Mouse (Mus musculus) CD4-positive, CD25-positive, alpha-beta regulatory T cell, adult 4 months (primary cell): ENCODE measurements around the gene Srrm2. TPM values are rescaled to one million over a fixed set of nuclear protein-coding genes. Genes with fewer than 3 reads are reported as not detected.
"Not testable (repeated sequence)": the region's sequence is repeated elsewhere in the genome, so short reads cannot be mapped to it uniquely, and the experiment has no call there.

ENCODE experiments used
- ATAC-seq: one replicate; pipeline ENCODE4 v1.8.0; 2017
- polyA plus RNA-seq, 2 experiments: library from polyadenylated mRNA; unstranded; fragments of 100-300 nt; shearing (Covaris generic); gene quantifications; one replicate each; pipeline ENCODE4 v1.2.1; 2017

The Srrm2 gene
- polyA plus RNA-seq, 2 experiments from 2014 or later = 289 to 316 TPM

DNA sequence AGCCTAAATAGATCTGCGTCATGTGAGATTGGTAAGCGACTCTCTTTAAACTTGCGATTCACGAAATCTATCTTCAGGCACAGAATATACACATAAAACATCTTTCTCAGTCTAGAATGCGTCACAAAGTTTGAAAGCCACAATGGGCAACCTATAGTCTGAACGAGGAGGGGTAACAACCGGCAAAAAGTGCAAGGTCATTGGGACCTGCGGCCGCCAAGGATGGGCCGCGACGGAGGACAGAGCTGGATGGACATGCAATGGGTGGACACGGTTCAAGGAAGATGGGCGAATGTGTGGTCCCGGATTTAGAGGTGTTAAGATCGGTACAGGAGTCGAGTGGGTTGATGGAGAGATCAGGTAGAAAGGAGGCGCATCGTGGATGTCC, 19.4 kb upstream of the Srrm2 start:
- ATAC-seq = peak; percentile 2

DNA sequence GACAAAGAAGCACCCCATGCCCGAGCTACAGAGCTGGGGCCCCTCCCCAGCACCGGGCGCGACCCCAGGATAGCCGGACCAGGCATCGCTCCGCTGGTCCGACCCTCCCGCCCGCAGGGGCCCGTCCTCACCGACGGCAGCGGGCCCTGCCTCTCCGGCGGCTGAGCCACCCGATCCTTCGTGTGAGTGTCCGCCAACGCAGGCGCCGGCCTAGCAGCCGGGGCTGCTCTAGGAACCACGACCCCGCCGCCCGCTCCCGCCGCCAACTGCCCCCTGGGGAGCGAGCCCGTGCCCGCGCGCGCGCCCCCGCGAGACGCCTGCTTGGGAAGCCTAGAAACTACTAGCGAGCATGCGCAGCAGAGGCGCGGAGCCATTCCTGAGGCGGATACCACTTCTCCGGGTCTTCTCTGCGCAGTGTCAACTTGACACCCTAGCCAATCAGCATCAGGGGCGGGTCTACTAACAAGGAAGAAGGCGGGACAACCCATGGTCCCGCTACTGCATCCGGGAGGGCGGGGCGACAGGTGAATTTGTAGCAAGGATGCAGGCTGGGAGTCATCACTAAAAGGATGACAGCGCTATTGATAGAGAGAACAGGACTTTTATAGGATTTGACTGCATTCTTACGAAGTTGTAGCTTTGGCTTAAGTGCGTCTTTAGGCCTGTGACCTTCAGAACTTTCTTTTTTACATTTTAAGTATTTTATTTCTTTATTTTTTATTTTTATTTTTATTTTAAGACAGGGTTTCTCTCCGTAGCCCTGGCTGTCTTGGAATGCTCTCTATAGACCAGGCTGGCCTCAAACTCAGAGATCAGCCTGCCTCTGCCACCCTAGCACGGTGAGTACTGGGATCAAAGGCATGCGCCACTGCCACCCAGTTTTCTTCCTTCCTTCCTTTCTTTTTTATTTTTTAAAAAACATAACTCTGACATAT, 18.8 kb upstream of the Srrm2 start, which contains the start of gene Flywch1:
Gene Flywch1, minus strand, starts transcription at position 319 of the 935 bp plus-strand sequence.
- ATAC-seq = peak; percentile 95

DNA sequence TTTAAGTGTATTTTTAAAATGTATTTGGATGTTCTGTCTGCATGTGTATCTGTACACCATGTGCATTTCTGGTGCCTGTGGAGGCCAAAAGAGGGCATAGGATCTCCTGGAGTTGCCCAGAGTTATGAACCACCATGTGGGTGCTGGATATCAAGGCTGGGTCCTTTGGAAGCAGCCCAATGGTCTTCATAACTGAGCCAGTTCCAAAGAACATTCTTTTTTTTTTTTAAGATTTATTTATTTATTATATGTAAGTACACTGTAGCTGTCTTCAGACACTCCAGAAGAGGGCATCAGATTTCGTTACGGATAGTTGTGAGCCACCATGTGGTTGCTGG, 18.1 kb upstream of the Srrm2 start:
- not testable (repeated sequence) for ATAC-seq

DNA sequence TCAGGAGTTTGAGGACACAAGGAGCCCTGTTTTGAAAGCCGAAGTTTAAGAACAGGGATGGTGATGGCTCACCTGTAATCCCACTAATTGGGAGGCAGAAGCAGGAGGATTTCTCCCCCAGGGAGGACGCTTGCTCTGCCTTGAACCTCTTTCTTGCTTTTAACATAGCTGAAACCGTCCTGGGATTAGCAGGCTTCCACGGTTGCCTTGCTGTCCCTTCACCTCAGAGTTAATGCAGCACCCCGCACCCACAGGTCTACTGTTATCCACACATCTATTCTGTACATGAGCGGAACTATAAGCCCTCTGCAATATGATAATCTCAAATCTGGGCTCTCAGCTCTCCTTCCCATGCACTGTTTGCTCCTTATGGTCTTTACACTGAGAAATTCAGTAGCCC, 16.7 kb upstream of the Srrm2 start:
- no peak for ATAC-seq

DNA sequence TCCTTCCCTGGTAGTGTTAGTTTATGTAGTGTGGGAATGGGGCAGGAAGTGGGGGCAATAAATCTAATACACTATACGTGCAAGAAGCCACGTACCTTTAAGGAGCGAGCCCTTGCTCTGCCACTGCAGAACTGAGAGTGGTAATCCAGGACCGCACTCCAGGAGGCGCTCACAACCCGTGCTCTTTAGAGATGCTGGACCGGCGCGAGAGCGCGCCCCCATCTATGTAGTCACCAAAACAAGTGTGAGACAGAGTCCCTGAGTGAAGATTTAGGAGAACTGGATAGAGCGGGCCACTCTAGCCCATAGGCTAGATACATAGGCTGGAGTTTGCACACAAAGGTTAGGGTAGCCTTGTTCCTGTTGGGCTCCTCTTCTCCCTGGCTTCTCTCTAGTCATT, 16.2 kb upstream of the Srrm2 start:
- ATAC-seq = peak; percentile 65

DNA sequence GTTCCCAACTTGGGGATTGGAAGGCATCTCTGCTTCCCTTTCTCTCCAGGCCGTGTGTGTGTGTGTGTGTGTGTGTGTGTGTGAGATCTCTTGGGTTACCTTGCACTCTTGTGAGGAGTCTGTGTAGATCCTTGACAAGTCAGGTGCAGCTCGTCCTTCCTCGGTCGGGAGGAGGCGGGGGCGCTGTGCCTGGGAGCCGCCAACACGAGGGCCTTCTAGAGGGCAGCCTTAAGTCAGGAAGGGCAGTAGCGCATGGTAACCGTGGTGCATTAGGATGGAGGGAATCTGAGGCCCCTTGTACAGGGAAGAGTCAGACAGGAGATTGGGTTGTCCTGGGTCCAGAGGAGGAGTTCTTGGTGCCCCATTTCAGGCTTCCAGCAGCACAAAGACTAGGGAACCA, 14.1 kb upstream of the Srrm2 start:
- ATAC-seq = no peak

DNA sequence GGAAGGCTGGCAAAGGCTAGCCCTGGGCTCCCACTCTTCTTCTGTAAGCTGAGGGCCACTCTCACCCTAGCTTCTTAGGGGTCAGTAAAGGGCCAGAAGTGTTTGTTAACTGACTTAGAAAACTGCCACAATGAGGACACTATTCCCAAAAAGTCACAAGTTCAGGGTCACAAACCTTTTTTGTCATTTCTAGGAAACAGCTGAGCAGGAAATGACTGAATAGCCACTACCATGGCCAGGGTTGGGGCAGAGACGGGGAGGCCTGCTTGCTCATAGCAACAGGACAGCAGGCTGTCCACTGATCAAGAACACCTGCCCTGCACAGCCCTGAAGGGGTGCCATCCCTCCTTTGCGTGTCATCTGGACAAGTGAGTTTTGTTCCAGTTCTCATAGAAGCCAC, 13.2 kb upstream of the Srrm2 start:
- no peak for ATAC-seq

DNA sequence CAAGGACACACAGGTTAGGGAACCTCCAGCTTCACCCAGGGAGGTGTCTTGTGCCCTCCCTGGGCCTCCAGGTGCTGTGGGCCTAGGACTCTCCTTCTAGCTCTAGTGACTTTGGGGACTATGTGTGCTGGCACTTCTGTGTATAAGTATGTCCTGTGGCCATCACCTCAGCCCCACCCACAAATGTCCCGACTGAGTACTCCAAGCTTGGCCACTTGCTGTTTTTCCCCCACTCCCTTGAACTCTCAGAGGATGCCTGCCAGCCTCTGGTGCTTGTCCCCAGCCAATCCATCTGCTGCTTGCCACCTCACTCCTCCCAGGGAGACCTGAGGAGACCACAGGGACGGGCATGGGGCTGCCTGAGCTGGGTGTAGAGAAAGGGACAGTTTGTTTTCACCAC, 11.9 kb upstream of the Srrm2 start:
- ATAC-seq = no peak

DNA sequence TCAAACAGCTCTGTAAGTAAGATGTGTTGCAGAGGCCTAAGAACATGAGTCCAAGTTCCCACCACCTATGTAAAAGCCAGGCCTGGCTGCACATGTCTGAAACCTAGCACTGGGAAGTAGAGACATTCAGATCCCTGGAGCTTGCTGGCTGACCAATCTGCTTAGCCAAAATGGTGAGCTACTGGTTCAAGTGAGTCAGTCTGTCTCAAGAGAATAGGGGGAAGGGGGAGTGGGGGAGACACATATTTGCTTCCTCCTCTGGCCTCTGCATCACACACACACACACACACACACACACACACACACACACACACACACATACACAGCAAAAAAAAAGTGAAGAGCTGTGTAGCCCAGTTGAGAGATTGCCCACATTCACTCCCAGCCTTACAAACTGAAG, 7.0 kb upstream of the Srrm2 start:
- ATAC-seq = no peak

DNA sequence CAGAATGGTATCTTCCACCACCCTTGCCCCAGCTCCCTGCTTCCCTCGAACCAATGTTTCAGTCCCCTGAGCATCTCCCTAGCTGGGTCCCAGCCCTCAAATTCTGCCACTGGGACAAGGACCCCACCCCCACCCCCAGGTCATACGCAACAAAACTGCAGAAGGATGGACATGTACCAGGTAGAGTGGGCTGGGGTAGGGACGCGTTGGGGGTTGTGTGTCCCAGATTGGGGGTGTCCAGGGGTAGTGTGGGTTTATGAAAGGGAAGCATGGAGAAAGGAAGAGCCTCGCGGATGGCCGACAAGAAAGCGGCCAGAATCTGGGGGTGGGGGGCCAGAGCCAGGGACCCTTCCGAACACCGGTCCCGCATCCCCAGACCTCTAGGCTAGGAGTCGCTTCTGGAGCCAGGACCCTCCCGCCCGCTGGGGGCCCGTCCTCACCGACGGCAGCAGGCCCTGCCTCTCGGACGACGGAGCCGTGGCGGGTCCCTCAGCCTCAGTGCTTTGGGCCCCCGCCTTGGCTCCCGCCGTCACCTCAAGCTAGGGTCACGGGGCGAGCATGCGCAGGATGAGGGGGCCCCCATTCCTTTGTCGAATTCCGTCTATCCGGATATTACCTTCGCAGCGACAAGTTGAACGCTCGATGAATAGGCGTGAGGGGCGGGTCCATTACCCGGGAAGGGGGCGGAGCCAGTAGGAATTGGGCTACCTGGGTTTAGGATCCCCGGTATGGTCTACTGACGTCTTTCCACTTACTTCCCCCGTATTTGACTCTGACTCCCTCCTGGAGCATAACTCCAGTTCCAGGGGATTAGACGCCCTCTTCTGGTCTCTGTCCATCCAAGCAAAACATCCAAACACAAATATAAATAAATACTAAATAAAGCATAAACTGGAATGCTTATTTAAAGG, 4.5 kb upstream of the Srrm2 start, which contains the start of gene Flywch2:
Gene Flywch2, minus strand, starts transcription at position 521 of the 911 bp plus-strand sequence.
- peak; percentile 83 for ATAC-seq

DNA sequence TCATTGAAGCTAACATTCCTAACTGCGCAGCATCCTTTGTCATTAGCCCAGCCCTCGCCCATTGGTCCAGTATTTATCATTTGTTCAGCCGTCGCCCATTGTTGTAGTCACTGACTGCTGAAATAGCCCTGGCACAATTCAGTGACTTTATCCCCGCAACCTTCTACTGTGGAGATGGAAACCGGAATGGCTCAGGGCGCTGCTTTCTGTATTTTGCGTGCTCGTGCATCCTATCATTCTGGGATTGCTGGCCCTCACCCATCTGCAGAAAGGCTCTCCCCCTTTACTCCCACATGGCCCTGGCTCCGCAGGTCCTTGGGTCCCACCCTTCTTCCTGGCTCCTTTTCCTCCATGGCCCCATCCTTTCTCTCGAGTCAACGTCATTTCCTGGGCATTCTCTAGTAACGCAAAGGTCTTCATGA, 3.8 kb upstream of the Srrm2 start:
- no peak for ATAC-seq

DNA sequence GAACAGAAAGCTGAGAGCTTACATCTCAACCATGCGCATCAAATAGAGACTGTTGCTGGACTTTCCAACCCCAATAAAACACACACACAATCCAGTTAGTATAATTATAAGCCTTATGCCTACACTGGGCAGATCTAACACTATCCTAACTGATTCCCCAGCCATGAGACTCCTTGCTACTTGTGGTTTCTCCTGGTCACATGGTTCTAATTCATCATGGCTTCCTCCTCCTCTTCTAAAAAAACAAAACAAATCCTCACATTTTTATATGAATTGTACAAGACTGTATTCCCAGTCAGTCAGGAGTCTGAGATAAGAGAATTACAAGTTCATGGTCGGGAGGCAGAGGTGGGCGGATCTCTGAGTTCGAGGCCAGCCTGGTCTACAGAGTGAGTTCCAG, 1.4 kb upstream of the Srrm2 start:
- ATAC-seq = no peak

DNA sequence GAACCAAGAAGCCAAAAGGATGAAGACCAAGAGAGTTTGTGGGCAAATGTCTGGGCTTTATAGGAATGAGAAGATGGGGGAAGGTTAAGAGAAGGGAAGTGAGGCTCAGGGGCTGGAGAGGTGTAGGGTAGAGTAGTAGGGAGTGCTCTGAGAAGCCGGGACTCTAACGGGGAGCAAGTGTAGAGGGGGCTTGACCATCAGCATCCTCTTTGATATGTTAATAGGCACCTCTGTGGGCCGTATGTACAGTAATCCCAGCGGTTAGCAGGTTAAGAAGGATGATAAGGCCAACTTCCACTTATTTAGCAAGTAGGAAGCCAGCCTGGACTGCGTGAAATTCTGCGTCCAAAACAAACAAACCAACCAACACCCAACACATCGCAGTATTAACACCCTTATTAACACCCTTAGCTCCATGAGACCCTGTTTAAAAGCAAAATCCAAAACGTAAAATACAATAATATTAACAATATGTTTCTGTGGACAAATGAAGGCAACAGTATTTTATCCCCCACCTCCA, 523 bp upstream of the Srrm2 start:
- ATAC-seq = no peak

DNA sequence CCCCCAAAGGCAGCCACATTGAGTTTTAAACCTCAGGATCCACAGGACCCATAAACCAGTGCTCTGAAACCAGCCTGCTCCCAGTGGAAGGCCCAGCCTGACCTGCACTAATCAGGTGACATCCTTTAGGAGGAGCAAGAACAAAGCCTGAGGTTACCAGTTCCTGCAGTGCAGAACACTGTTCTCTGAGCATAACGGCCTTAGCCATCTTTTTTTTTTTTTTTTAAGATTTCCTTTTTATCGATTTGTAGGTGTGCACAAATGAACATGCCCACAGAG, 686 bp downstream of the Srrm2 start:
- peak; percentile 60 for ATAC-seq

DNA sequence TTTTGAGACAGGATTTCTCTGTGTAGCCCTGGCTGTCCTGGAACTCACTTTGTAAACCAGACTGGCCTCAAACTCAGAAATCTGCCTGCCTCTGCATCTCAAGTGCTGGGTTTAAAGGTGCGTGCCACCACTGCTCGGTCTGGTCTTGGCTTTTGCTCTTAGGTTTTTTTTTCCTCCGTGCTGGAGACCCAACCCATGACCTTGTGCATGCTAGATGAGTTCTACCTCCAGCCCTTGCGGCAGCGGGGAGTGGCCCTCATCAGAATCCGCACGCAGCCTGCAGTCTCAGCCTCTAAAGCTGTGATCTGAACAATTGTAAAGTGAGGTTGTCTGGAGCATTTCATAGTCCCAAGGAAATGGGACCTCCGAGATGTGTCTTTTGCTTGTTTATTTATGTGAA, 5.0 kb downstream of the Srrm2 start:
- ATAC-seq = no peak

DNA sequence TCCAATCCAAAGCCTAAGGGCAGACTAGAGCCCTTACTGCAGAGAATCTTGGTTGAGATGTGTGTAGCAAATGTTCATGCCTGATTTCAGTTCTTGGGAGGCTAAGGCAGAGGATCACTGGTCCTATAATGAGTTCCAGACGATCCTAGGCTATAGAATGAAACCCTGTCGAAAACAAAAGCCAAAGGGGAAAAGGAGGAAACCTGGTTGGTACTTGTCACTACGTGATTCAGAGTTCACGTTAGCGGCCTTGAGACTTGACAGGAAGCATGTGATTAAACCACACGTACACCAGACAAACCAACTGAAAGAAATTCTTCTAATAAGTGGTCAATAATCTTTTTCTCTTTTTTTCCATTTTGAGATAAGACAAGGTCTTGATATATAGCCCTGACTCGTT, 7.0 kb downstream of the Srrm2 start:
- ATAC-seq = peak; percentile 91

DNA sequence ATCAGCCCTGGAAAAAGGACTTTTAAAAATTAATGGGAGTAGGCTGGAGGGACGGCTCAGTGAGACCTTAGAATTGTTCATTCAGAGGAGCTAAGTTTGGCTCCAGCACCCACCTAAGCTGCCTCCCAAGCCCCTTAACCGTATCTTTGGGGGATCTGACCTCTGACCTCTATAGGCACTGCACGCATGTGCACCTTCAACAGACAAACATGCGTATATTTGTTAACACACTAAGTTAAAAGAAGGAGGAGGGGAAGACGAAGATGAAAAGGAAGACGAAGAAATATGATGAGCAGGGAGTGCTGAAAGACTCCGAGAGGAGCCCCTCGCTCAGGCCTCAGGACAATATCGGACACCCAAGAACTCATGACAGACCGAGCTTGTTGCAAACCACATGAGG, 11.3 kb downstream of the Srrm2 start:
- ATAC-seq = no peak

DNA sequence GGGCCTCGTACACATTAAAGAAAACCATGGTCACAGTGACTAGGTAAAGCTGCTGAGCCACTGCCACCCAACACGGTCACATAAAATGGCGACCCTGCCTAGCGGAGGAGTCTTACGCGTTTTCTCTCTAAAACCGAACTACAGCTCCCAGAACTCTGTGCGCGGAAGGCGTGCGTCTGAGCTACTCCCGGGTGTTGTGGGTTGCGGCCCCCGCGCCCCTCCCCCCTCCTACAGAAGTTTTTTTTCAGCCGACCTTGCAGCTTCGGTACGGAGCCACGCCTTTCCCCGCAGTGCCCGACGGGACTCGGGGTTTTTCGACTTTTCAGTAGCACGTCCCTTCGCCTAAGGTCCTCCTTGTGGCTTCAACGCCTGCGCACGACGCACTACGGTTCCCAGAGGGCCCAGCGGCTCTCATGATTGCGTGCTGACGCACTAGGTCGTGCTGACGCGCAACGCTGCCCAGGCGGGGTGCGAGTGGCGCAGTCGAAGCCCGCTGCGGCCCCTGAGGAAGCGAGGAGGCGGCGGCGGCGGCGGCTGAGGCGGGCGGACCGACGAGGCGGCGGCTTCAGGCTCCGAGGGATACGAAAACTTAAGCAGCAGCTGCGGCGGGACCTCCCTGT, 12.5 kb downstream of the Srrm2 start:
- peak; percentile 88 for ATAC-seq

DNA sequence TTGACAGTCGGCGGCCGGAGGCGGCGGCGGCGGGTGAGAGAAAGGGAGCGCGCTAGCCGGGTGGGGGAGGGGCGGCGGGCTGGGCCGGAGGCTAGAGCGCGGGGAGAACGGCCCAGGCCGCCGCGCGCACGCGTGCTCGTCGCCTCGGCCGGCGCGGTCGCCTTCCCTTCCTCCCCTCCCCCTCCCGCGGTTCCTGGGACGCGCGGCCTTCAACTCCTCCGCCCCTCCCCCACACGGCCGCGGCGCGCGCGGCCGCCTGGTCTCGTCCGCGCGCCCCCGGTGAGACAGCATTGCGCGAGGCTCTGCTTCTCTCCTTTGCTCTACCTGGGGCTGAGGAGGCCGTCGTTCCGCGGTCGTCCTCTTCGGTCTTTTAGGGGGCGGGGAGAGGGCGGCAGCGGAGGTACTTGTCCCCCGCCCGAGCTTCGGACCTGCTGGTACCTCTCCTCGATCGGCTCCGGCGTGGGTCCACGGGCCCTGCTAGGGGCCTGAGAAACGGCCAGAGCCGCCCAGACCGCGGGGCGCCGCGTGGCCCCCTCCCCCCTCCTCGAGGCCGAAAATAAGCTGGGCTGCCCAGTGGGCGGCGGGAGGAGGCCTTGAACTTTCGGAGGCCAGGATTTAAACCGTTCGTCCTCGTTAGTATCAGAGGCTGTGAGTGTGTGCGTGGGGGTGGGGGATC, 13.2 kb downstream of the Srrm2 start:
- ATAC-seq = no peak

DNA sequence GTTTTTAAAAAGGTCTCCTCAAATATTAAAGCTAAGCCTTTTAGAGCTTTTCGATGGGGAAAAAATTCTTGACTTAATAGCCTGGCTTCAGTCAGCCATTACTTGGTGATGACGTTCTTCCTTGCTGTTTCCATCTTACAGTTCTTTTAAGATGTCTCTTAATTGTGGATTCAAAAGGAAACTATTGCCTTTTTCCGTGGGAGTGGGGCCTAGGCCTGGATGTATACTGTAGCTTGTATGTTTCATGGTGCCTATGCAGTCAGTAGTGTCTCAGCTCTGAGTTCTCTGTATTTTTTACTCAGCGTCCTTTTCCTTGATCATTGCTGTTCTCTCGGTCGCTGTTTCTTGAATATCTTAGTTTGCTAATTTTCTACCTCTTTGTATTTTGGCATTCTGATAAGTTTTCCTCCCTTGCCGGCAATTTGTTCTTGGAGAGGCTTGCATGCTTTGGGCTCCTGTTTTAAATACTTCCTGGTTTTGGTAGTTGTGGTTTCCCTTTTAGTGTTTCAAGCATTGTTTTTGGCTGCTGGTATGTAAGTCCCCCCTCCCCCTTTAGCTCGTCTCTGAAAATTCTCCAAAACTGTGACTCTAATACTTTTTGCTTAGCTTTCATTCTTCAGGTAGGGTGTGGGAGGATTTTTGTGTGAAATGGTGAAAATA, 14.2 kb downstream of the Srrm2 start:
- peak; percentile 7 for ATAC-seq

DNA sequence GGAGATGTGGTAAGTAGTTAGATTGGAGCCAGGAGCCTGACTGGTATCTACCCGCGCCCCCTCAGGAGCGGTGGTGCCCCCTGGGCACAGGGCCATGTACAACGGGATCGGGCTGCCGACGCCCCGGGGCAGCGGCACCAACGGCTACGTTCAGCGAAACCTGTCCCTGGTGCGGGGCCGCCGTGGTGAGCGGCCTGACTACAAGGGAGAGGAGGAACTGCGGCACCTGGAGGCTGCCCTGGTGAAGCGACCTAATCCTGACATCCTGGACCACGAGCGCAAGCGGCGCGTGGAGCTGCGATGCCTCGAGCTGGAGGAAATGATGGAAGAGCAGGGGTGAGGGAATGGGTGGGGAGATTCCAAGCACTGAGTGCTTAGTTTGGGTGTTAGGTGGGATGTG, 16.5 kb downstream of the Srrm2 start:
- ATAC-seq = no peak

DNA sequence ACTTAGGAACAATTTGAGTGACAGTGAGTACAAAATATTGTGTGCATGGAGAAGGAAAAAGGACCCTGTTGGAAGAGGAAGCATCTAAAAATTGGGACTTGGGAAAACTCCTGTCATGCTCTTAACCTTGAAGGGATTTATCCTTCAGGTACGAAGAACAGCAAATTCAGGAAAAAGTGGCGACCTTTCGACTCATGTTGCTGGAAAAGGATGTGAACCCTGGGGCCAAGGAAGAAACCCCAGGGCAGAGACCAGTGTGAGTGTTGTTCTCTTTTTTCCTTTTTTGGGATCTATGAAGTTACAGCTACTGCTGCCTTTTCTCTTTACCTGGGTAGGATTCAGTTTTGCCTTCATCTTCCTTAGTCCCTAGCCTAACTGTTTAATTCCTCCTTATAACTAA, 17.6 kb downstream of the Srrm2 start:
- ATAC-seq = no peak
